ENCODE assay signal across 9 mouse cellular contexts in the genomic region with DNA sequence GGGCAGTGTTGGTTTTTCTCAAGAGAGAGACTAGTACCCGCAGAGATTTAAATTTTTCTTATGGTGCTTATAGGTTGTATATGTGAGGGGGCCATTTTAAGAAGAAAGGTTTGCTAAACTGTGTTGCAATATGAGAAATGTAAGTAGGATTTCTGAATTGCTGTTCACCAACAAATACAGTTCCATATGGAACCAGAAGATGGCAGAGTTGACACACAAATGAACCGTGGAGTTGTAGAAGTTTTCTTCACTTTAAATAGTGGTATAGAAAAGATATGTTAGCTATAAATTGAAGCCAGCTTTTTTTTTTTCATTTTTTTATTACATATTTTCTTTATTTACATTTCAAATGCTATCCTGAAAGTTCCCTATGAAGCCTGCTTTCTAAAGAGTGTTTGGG. TPM values are rescaled to one million over a fixed set of nuclear protein-coding genes. Genes with fewer than 3 reads are reported as not detected.
A peak's percentile ranks its signal among the peaks of the same experiment; 100 is the strongest.
DNase-seq lines count a peak whose midpoint lies in the region; ATAC-seq and TF ChIP-seq lines count a peak whose summit lies in the region.
"Had no signal": no experiment of that assay in that cellular context is flagged by ENCODE, and none has a peak within 500 bp of the region (broad histone marks: within the 10 kb centered on the region; RNA-seq: fewer than 3 reads in every experiment).

No protein-coding gene starts in this region.

- no peak overlapping the region for H3K9ac ChIP-seq in forebrain, postnatal 0 days
- no peak overlapping the region for H3K9ac ChIP-seq in forebrain, embryonic 12.5 days
- no peak overlapping the region for H3K9ac ChIP-seq in liver, postnatal 0 days (replicated peaks)
- H3K9ac ChIP-seq: liver, embryonic 13.5 days had no signal

- H3K27me3 ChIP-seq in forebrain, postnatal 0 days (ENCODE audit: insufficient read depth, low read length) = no peaks in the 10 kb centered on the region
- no peaks in the 10 kb centered on the region for H3K27me3 ChIP-seq in forebrain, embryonic 12.5 days
- no peaks in the 10 kb centered on the region for H3K27me3 ChIP-seq in liver, postnatal 0 days (ENCODE audit: insufficient read depth, low read length)
- H3K27me3 ChIP-seq: liver, embryonic 13.5 days had no signal

- no peak for ATAC-seq in forebrain, postnatal 0 days
- no peak for ATAC-seq in forebrain, embryonic 12.5 days (ENCODE audit: low FRiP score)
- ATAC-seq in liver, postnatal 0 days = no peak
- peak; percentile 58; the same call in 1 of the 2 replicates for ATAC-seq in neutrophil, adult 5-6 weeks (ENCODE audit: extremely low read depth, insufficient number of reproducible peaks, low FRiP score, poor library complexity, severe bottlenecking)

- H3K4me3 ChIP-seq in forebrain, postnatal 0 days (ENCODE audit: low read depth, low read length) = no peak overlapping the region
- no peak overlapping the region for H3K4me3 ChIP-seq in forebrain, embryonic 12.5 days (replicated peaks)
- H3K4me3 ChIP-seq in liver, postnatal 0 days (ENCODE audit: low read depth, low read length) = no peak overlapping the region
- H3K4me3 ChIP-seq: liver, embryonic 13.5 days had no signal

- DNase-seq in forebrain, postnatal 0 days = peak; percentile 82
- no peak for DNase-seq in liver, postnatal 0 days
- no peak for DNase-seq in liver
- peak; percentile 22 for DNase-seq in c-Kit-positive CD71-positive TER-119-positive erythroid progenitor cells, embryonic 14.5 days (ENCODE audit: low spot score)
- DNase-seq in Muller cell, postnatal 12 days (ENCODE audit: inconsistent ontology term) = no peak
- no peak for DNase-seq in spleen, postnatal 10 days (ENCODE audit: low spot score in 2 of 2)
- DNase-seq: liver, embryonic 13.5 days had no signal

- WGBS in forebrain, postnatal 0 days = 33% methylated on average over 2 of the region's 2 CpGs
- 32% methylated on average over 2 of the region's 2 CpGs for WGBS in forebrain, embryonic 12.5 days
- 34% methylated on average over 2 of the region's 2 CpGs for WGBS in liver, postnatal 0 days (ENCODE audit: insufficient replicate concordance)

- TF ChIP-seq CTCF in forebrain, postnatal 0 days (IDR thresholded peaks at IDR 0.05; ENCODE audit: low read depth) = peak; percentile 73
- TF ChIP-seq CTCF in liver, postnatal 0 days (IDR thresholded peaks at IDR 0.05; ENCODE audit: low read depth) = peak; percentile 59

- H3K4me1 ChIP-seq in forebrain, postnatal 0 days (ENCODE audit: insufficient read depth) = no peaks in the 10 kb centered on the region
- H3K4me1 ChIP-seq in forebrain, embryonic 12.5 days = no peaks in the 10 kb centered on the region
- H3K4me1 ChIP-seq in liver, postnatal 0 days (ENCODE audit: insufficient read depth) = no peaks in the 10 kb centered on the region
- H3K4me1 ChIP-seq: liver, embryonic 13.5 days had no signal

- no peaks in the 10 kb centered on the region for H3K36me3 ChIP-seq in forebrain, postnatal 0 days (ENCODE audit: insufficient read depth)
- no peaks in the 10 kb centered on the region for H3K36me3 ChIP-seq in forebrain, embryonic 12.5 days (replicated peaks)
- no peaks in the 10 kb centered on the region for H3K36me3 ChIP-seq in liver, postnatal 0 days (replicated peaks; ENCODE audit: insufficient read depth, low read length)
- H3K36me3 ChIP-seq: liver, embryonic 13.5 days had no signal

- no peak overlapping the region for H3K4me2 ChIP-seq in forebrain, postnatal 0 days (ENCODE audit: low read depth)
- H3K4me2 ChIP-seq in forebrain, embryonic 12.5 days = no peak overlapping the region
- H3K4me2 ChIP-seq in liver, postnatal 0 days (ENCODE audit: low read depth, low read length) = no peak overlapping the region
- H3K4me2 ChIP-seq: liver, embryonic 13.5 days had no signal

- H3K9me3 ChIP-seq in forebrain, postnatal 0 days (ENCODE audit: low read length) = no peaks in the 10 kb centered on the region
- no peaks in the 10 kb centered on the region for H3K9me3 ChIP-seq in forebrain, embryonic 12.5 days
- no peaks in the 10 kb centered on the region for H3K9me3 ChIP-seq in liver, postnatal 0 days (ENCODE audit: low read length)
- H3K9me3 ChIP-seq: liver, embryonic 13.5 days had no signal

- no peak for TF ChIP-seq EP300 in liver, postnatal 0 days (IDR thresholded peaks at IDR 0.05; ENCODE audit: low read depth)

- no peak overlapping the region for H3K27ac ChIP-seq in forebrain, postnatal 0 days (ENCODE audit: low read depth, low read length)
- H3K27ac ChIP-seq in forebrain, embryonic 12.5 days = no peak overlapping the region
- no peak overlapping the region for H3K27ac ChIP-seq in liver, postnatal 0 days (ENCODE audit: low read depth)
- H3K27ac ChIP-seq: liver, embryonic 13.5 days had no signal

RNA-seq across cellular contexts. Expression of a gene that starts 24.2 kb away (rescaled TPM):
- 7.2 and 8.0 TPM in 2 replicates for total RNA-seq in forebrain, postnatal 0 days (2014; rRNA removed)
- 8.0 and 8.7 TPM in 2 replicates for polyA plus RNA-seq in forebrain, postnatal 0 days (2015; fragmentation: Nextera tagmentation; extraction: Ambion mirVana)
- polyA plus RNA-seq in forebrain, embryonic 12.5 days (2016; fragmentation: Nextera tagmentation; extraction: Ambion mirVana) = 7.2 and 8.0 TPM in 2 replicates
- polyA plus RNA-seq in liver, postnatal 0 days (2015; fragmentation: Nextera tagmentation; extraction: Ambion mirVana) = 3.0 and 3.6 TPM in 2 replicates
- total RNA-seq in neutrophil, adult 5-6 weeks (2017) = 4.4 and 6.1 TPM in 2 replicates

Comparison
In these comparisons a context has a peak if more than half of its experiments do, and no peak if none do; other contexts are left out.
1. DNase-seq: peak in forebrain, postnatal 0 days (single experiment) and c-Kit-positive CD71-positive TER-119-positive erythroid progenitor cells, embryonic 14.5 days (single experiment); none in liver, postnatal 0 days (single experiment), liver (single experiment), Muller cell, postnatal 12 days (single experiment) and spleen, postnatal 10 days (0 of 2).